In genomic region chr4:44249705-44250104, GRCm38 (mm10) we compare ENCODE assay signal across 8 mouse cellular contexts. TPM values are rescaled to one million over a fixed set of nuclear protein-coding genes. Genes with fewer than 3 reads are reported as not detected.
DNase-seq lines count a peak whose midpoint lies in the region; ATAC-seq and TF ChIP-seq lines count a peak whose summit lies in the region.
"Had no signal": no experiment of that assay in that cellular context is flagged by ENCODE, and none has a peak within 500 bp of the region (broad histone marks: within the 10 kb centered on the region; RNA-seq: fewer than 3 reads in every experiment).

No protein-coding gene starts in this region.

- no peaks in the 10 kb centered on the region for H3K4me1 ChIP-seq in lung, adult 2 months (ENCODE audit: control insufficient read depth, insufficient read depth, low read length)
- H3K4me1 ChIP-seq in embryonic facial prominence, embryonic 13.5 days, result peaks cover 12% of the 10 kb centered on the region
- peaks cover 19% of the 10 kb centered on the region for H3K4me1 ChIP-seq in limb, embryonic 10.5 days
- H3K4me1 ChIP-seq in stomach, embryonic 15.5 days, result 0 out of 2 replicates have a peak, but pooled peaks cover 6% of the 10 kb centered on the region

- ATAC-seq in embryonic facial prominence, embryonic 13.5 days (ENCODE audit: insufficient number of reproducible peaks, insufficient read depth, low FRiP score, low TSS enrichment, low read depth), result no peak
- no peak for ATAC-seq in stomach, embryonic 15.5 days (ENCODE audit: insufficient read depth, low FRiP score, low read depth)

- H3K4me2 ChIP-seq in embryonic facial prominence, embryonic 13.5 days, result peak overlapping the region; percentile 33
- peak overlapping the region; percentile 27; the same call in 1 of the 2 replicates for H3K4me2 ChIP-seq in stomach, embryonic 15.5 days

- H3K4me3 ChIP-seq in lung, adult 2 months (replicated peaks; ENCODE audit: extremely low read depth, low read depth, low read length), result peak overlapping the region; percentile 11
- H3K4me3 ChIP-seq in embryonic facial prominence, embryonic 13.5 days, result no peak overlapping the region
- peak overlapping the region; percentile 28; the same call in 1 of the 2 replicates for H3K4me3 ChIP-seq in limb, embryonic 10.5 days
- no peak overlapping the region for H3K4me3 ChIP-seq in stomach, embryonic 15.5 days (replicated peaks)

- TF ChIP-seq CTCF in lung, adult 2 months (IDR thresholded peaks at IDR 0.05; ENCODE audit: insufficient read depth, low read length), result no peak

- no peaks in the 10 kb centered on the region for H3K9me3 ChIP-seq in embryonic facial prominence, embryonic 13.5 days
- no peaks in the 10 kb centered on the region for H3K9me3 ChIP-seq in limb, embryonic 10.5 days (replicated peaks)
- H3K9me3 ChIP-seq in stomach, embryonic 15.5 days, result no peaks in the 10 kb centered on the region

- no peaks in the 10 kb centered on the region for H3K36me3 ChIP-seq in embryonic facial prominence, embryonic 13.5 days
- no peaks in the 10 kb centered on the region for H3K36me3 ChIP-seq in limb, embryonic 10.5 days
- H3K36me3 ChIP-seq in stomach, embryonic 15.5 days, result no peaks in the 10 kb centered on the region

- 2% methylated on average over 10 of the region's 10 CpGs for WGBS in lung, adult 2 months
- WGBS in embryonic facial prominence, embryonic 13.5 days, result 5% methylated on average over 10 of the region's 10 CpGs
- WGBS in limb, embryonic 10.5 days, result 2% methylated on average over 10 of the region's 10 CpGs
- 3% methylated on average over 8 of the region's 10 CpGs for WGBS in stomach, embryonic 15.5 days

- H3K27ac ChIP-seq in embryonic facial prominence, embryonic 13.5 days, result no peak overlapping the region
- no peak overlapping the region for H3K27ac ChIP-seq in limb, embryonic 10.5 days
- H3K27ac ChIP-seq in stomach, embryonic 15.5 days, result no peak overlapping the region
- H3K27ac ChIP-seq: macrophage had no signal

- no peak overlapping the region for H3K9ac ChIP-seq in embryonic facial prominence, embryonic 13.5 days
- H3K9ac ChIP-seq in stomach, embryonic 15.5 days, result no peak overlapping the region

- no peak for TF ChIP-seq POLR2A in lung, adult 2 months (IDR thresholded peaks at IDR 0.05; ENCODE audit: borderline replicate concordance, extremely low read depth, low read depth, low read length)

- peaks cover 34% of the 10 kb centered on the region for H3K27me3 ChIP-seq in embryonic facial prominence, embryonic 13.5 days
- peaks cover 36% of the 10 kb centered on the region; the same call in 1 of the 2 replicates for H3K27me3 ChIP-seq in limb, embryonic 10.5 days (ENCODE audit: low read depth, poor library complexity, severe bottlenecking)
- H3K27me3 ChIP-seq in stomach, embryonic 15.5 days (replicated peaks), result no peaks in the 10 kb centered on the region

- DNase-seq in lung, adult 2 months, result no peak
- DNase-seq in lung, postnatal 36 days, result no peak
- DNase-seq in limb, embryonic 10.5 days (ENCODE audit: low spot score), result peak; percentile 42
- no peak for DNase-seq in urinary bladder, postnatal 25 days (ENCODE audit: low spot score)
- no peak for DNase-seq in layer of hippocampus, postnatal 25 days (ENCODE audit: extremely low spot score in 1 of 2, low spot score in 1 of 2)

RNA-seq across cellular contexts. Expression of gene Rnf38, which starts 16.1 kb away (rescaled TPM):
- 114 and 123 TPM in 2 replicates for polyA plus RNA-seq in lung, adult 2 months (2012; rRNA removed)
- 21.6 and 26.8 TPM in 2 replicates for polyA plus RNA-seq in embryonic facial prominence, embryonic 13.5 days (2015; fragmentation: Nextera tagmentation; extraction: Ambion mirVana)
- polyA plus RNA-seq in limb, embryonic 10.5 days (2016; fragmentation: Nextera tagmentation; extraction: Ambion mirVana), result 29.0 and 30.3 TPM in 2 replicates
- polyA plus RNA-seq in stomach, embryonic 15.5 days (2015; fragmentation: Nextera tagmentation; extraction: Ambion mirVana), result 16.1 and 19.4 TPM in 2 replicates
- total RNA-seq in layer of hippocampus, postnatal 25 days (2021), result 10 to 100 TPM; 43.5 to 61.7 TPM

RNA-seq across cellular contexts. Expression of gene Melk, which starts 51.0 kb away (rescaled TPM):
- 0.31 and 0.92 TPM in 2 replicates for polyA plus RNA-seq in lung, adult 2 months (2012; rRNA removed)
- polyA plus RNA-seq in embryonic facial prominence, embryonic 13.5 days (2015; fragmentation: Nextera tagmentation; extraction: Ambion mirVana), result 39.2 and 45.1 TPM in 2 replicates
- polyA plus RNA-seq in limb, embryonic 10.5 days (2016; fragmentation: Nextera tagmentation; extraction: Ambion mirVana), result 68.4 and 69.3 TPM in 2 replicates
- 37.2 and 42.3 TPM in 2 replicates for polyA plus RNA-seq in stomach, embryonic 15.5 days (2015; fragmentation: Nextera tagmentation; extraction: Ambion mirVana)
- under 1 TPM; 0.23 to 0.64 TPM for total RNA-seq in layer of hippocampus, postnatal 25 days (2021)

Comparison
In these comparisons a context has a peak if more than half of its experiments do, and no peak if none do; other contexts are left out.
1. H3K4me3 ChIP-seq: peak in lung, adult 2 months (single experiment) and limb, embryonic 10.5 days (single experiment); none in embryonic facial prominence, embryonic 13.5 days (single experiment) and stomach, embryonic 15.5 days (single experiment).
2. RNA of gene Melk, which starts 51.0 kb away (polyA plus RNA-seq): 68.4 to 69.3 TPM in limb, embryonic 10.5 days, 39.2 to 45.1 TPM in embryonic facial prominence, embryonic 13.5 days and 37.2 to 42.3 TPM in stomach, embryonic 15.5 days; 0.31 to 0.92 TPM in lung, adult 2 months; every median in the first group is over 10 times any median in the second.